Mouse (Mus musculus): ENCODE measurements around the gene Rnase12. TPM values are rescaled to one million over a fixed set of nuclear protein-coding genes. Genes with fewer than 3 reads are reported as not detected.
"Not testable (repeated sequence)": the region's sequence is repeated elsewhere in the genome, so short reads cannot be mapped to it uniquely, and the experiment has no call there.

The Rnase12 gene
- polyA plus RNA-seq, 1 experiment from 2014 or later: not detected

DNA sequence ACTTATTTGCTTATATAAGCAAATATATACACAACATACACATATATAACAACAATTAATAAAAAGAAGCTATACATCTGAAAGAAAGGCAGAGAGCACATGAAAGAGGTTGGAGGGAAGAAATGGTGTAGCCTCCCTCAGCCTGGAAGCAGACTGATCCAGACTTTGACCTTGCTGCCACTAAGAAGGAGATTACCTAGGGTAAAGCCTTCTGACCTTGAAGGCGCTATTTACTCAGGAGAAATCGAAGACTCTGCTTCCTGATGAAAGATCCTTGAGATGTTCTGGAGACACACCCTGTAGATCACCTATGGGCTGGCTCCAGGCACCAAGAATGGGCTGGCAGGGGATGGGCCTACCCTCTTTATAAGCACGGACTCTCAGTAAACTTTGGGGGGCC is 42.7 kb downstream of the Rnase12 start:
- ATAC-seq (ENCODE audit: insufficient read depth, low FRiP score, low TSS enrichment); H3K27me3 ChIP-seq (ENCODE audit: control insufficient read depth, insufficient read depth, low read length); H3K36me3 ChIP-seq (ENCODE audit: control insufficient read depth, insufficient read depth, low read length); H3K27ac ChIP-seq (ENCODE audit: low read depth, low read length); DNase-seq (ENCODE audit: low spot score); H3K4me3 ChIP-seq (ENCODE audit: low read depth, low read length); H3K4me1 ChIP-seq (ENCODE audit: control insufficient read depth, insufficient read depth, low read length); H3K4me2 ChIP-seq (ENCODE audit: low read depth); H3K9ac ChIP-seq (ENCODE audit: low read length); H3K9me3 ChIP-seq (ENCODE audit: control insufficient read depth, low read length): not testable (repeated sequence)
- 94% methylated on average over 3 of the region's 3 CpGs for WGBS

DNA sequence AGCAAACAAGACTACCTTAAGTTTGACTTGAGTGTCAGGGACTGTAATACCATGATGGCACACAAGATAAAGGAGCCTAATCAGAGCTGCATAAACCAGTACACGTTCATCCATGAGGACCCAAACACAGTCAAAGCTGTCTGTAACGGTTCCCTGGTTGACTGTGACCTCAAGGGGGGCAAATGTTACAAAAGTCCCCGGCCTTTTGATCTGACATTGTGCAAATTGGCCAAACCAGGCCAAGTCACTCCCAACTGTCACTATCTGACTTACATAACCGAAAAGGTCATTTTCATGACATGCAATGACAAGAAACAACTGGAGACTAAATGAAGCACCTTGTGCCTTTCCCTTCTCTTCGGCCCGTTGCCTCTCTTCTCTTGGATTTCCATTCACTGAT is 47.9 kb downstream of the Rnase12 start:
- no peaks in the 10 kb centered on the region for H3K27me3 ChIP-seq (ENCODE audit: control insufficient read depth, insufficient read depth, low read length)

DNA sequence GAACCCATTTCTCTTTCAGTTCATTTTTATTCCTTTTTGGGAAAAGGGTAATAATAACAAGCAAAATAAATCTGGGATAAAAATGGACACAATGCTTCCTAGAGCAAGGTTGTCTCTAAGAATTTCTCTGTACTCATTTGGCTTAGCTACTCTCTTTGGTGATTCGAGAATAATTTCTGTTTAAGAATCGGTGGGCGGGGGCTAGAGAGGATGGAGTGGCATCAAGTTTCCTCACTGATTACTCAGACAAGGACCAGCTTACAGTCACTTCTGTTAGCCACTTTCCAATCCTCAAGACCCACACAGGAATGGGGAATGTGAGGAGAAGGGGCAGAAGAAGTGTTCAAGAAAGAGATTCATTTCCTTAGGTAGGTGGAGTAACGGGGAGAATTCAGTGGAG is 48.7 kb downstream of the Rnase12 start:
- H3K36me3 ChIP-seq (ENCODE audit: control insufficient read depth, insufficient read depth, low read length): no peaks in the 10 kb centered on the region
- DNase-seq (ENCODE audit: low spot score) (no peak), ATAC-seq (ENCODE audit: insufficient read depth, low FRiP score, low TSS enrichment) (no peak)
- H3K27me3 ChIP-seq (ENCODE audit: control insufficient read depth, insufficient read depth, low read length): no peaks in the 10 kb centered on the region
- H3K9ac ChIP-seq (ENCODE audit: low read length): no peak overlapping the region
- no peak overlapping the region for H3K4me2 ChIP-seq (ENCODE audit: low read depth)
- H3K27ac ChIP-seq (ENCODE audit: low read depth, low read length): no peak overlapping the region
- no peaks in the 10 kb centered on the region for H3K4me1 ChIP-seq (ENCODE audit: control insufficient read depth, insufficient read depth, low read length)
- 88% methylated on average over 4 of the region's 4 CpGs for WGBS
- no peaks in the 10 kb centered on the region for H3K9me3 ChIP-seq (ENCODE audit: control insufficient read depth, low read length)
- H3K4me3 ChIP-seq (ENCODE audit: low read depth, low read length): no peak overlapping the region

More for the DNA sequence above, 47.9 kb downstream of the Rnase12 start:
- no peaks in the 10 kb centered on the region for H3K36me3 ChIP-seq (ENCODE audit: control insufficient read depth, insufficient read depth, low read length)
- no peak overlapping the region for H3K27ac ChIP-seq (ENCODE audit: low read depth, low read length)
- no peak for ATAC-seq (ENCODE audit: insufficient read depth, low FRiP score, low TSS enrichment)
- no peak for DNase-seq (ENCODE audit: low spot score)
- 88% methylated on average over 6 of the region's 6 CpGs for WGBS
- H3K4me1 ChIP-seq (ENCODE audit: control insufficient read depth, insufficient read depth, low read length): no peaks in the 10 kb centered on the region
- no peak overlapping the region for H3K9ac ChIP-seq (ENCODE audit: low read length)
- H3K9me3 ChIP-seq (ENCODE audit: control insufficient read depth, low read length): no peaks in the 10 kb centered on the region
- no peak overlapping the region for H3K4me2 ChIP-seq (ENCODE audit: low read depth)
- H3K4me3 ChIP-seq (ENCODE audit: low read depth, low read length): no peak overlapping the region

DNA sequence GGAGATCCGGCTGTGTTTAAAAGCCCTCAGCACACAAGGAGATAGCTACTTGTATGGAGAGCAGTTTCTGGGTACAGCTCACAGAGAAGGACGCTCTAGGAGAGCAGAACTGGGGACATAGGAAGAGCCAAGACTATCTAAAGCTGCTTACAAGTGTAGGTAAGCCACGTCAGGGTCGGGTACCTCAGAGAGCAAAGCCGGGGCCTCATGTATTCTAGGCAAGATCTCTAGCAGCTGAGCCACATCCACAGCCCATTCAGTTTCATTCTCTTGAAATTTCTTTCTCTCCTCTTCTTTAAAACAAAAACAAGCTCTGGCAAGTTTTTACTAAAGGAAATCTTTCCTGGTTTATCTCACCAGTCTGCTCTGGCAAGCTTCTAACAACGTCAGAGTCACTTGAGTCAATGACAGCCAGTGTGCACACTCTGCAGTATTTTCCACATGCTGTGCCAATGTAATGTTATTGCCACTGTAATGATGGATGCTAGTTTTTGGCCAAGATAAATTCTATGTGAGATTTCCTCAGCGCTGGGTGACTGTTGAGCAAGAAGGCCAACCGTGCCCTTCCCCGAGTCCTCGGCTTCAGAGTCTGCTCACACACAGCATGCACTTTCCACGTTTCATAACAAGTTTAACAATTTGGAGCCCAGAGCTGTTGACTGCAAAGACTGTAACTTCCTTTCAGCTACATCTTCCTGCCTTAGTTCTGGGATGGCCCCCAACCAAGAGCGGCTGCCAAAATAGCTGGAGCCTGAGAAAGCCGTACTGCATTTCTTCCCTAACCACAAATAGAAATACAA is 49.3 kb downstream of the Rnase12 start:
- Histone ChIP-seq H3K27ac (ENCODE audit: low read depth, low read length) (no peak overlapping the region), H3K9me3 (ENCODE audit: control insufficient read depth, low read length) (no peaks in the 10 kb centered on the region), H3K4me1 (ENCODE audit: control insufficient read depth, insufficient read depth, low read length) (no peaks in the 10 kb centered on the region), H3K9ac (ENCODE audit: low read length) (no peak overlapping the region), H3K27me3 (ENCODE audit: control insufficient read depth, insufficient read depth, low read length) (no peaks in the 10 kb centered on the region), H3K4me3 (ENCODE audit: low read depth, low read length) (no peak overlapping the region), H3K4me2 (ENCODE audit: low read depth) (no peak overlapping the region), H3K36me3 (ENCODE audit: control insufficient read depth, insufficient read depth, low read length) (no peaks in the 10 kb centered on the region)
- 84% methylated on average over 13 of the region's 13 CpGs for WGBS
- DNase-seq (ENCODE audit: low spot score) (no peak), ATAC-seq (ENCODE audit: insufficient read depth, low FRiP score, low TSS enrichment) (no peak)

DNA sequence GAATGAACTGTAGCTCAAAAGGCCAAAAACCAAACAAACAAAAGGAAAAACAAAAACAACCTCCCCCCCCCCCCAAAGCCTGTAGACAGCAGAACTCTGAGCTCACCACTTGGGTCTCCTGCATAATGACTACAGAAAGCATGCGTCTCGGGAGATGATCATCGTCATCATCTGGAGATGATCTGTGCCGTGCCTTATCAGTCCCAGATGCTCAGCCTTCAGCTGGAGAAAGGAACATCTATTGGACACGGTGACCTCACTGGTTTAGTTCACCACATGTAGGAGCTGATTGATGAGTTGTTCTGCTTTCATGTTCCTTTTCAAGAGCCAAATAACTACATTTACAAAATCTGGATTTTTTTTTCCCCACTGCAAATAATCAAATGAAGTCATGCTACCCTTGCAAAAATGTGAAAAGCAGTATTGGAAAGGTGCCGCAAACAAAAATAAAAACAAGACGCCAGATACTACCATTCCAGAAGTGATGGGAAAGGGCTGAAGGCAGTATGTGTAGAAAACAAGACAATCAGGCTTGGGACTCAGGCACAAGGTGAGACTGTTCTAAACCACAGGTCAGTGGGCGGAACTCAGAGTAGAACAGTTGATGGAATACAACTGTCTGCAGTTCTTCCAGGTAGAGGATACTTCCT is 50.2 kb downstream of the Rnase12 start, which contains the start of gene Rnase10:
TSS of gene Rnase10 (plus strand) at position 600 of the 650 bp plus-strand sequence.
- Histone ChIP-seq H3K27me3 (ENCODE audit: control insufficient read depth, insufficient read depth, low read length) (no peaks in the 10 kb centered on the region), H3K27ac (ENCODE audit: low read depth, low read length) (no peak within 1 kb of the TSS), H3K9me3 (ENCODE audit: control insufficient read depth, low read length) (no peaks in the 10 kb centered on the region), H3K4me3 (ENCODE audit: low read depth, low read length) (no peak within 1 kb of the TSS), H3K4me2 (ENCODE audit: low read depth) (no peak within 1 kb of the TSS), H3K9ac (ENCODE audit: low read length) (no peak within 1 kb of the TSS), H3K4me1 (ENCODE audit: control insufficient read depth, insufficient read depth, low read length) (no peaks in the 10 kb centered on the region), H3K36me3 (ENCODE audit: control insufficient read depth, insufficient read depth, low read length) (no peaks in the 10 kb centered on the region)
- WGBS: 87% methylated on average over 8 of the region's 8 CpGs
- DNase-seq (ENCODE audit: low spot score) (no peak), ATAC-seq (ENCODE audit: insufficient read depth, low FRiP score, low TSS enrichment) (no peak)

Other genes starting within 250 kb of the Rnase12 start
- gene Ccnb1ip1, start 249.9 kb downstream of the Rnase12 start, polyA plus RNA-seq (2014; fragmentation: Nextera tagmentation; extraction: Ambion mirVana): not detected in 2 replicates
- 62.6 and 65.2 TPM in 2 replicates for gene Parp2, start 249.8 kb downstream of the Rnase12 start, polyA plus RNA-seq (2014; fragmentation: Nextera tagmentation; extraction: Ambion mirVana)
- gene Tep1, start 187.1 kb downstream of the Rnase12 start, polyA plus RNA-seq (2014; fragmentation: Nextera tagmentation; extraction: Ambion mirVana): 4.9 TPM in 2 replicates
- 0.17 and 0.28 TPM in 2 replicates for gene Klhl33, start 160.2 kb downstream of the Rnase12 start, polyA plus RNA-seq (2014; fragmentation: Nextera tagmentation; extraction: Ambion mirVana)
- 164 and 172 TPM in 2 replicates for gene Osgep, start 132.8 kb downstream of the Rnase12 start, polyA plus RNA-seq (2014; fragmentation: Nextera tagmentation; extraction: Ambion mirVana)
- gene Apex1, start 132.7 kb downstream of the Rnase12 start, polyA plus RNA-seq (2014; fragmentation: Nextera tagmentation; extraction: Ambion mirVana): 330 and 340 TPM in 2 replicates
- gene Pip4p1, start 126.8 kb downstream of the Rnase12 start, polyA plus RNA-seq (2014; fragmentation: Nextera tagmentation; extraction: Ambion mirVana): 59.4 and 68.4 TPM in 2 replicates
- 55.9 and 56.5 TPM in 2 replicates for gene Pnp, start 126.6 kb downstream of the Rnase12 start, polyA plus RNA-seq (2014; fragmentation: Nextera tagmentation; extraction: Ambion mirVana)
- not detected in 2 replicates for gene Gm49342, start 113.1 kb downstream of the Rnase12 start, polyA plus RNA-seq (2014; fragmentation: Nextera tagmentation; extraction: Ambion mirVana)
- gene Pnp2, start 101.7 kb downstream of the Rnase12 start, polyA plus RNA-seq (2014; fragmentation: Nextera tagmentation; extraction: Ambion mirVana): 0.30 and 0.68 TPM in 2 replicates
- gene Rnase10, start 49.9 kb downstream of the Rnase12 start, polyA plus RNA-seq (2014; fragmentation: Nextera tagmentation; extraction: Ambion mirVana): not detected in 2 replicates
- gene Rnase9, start 15.8 kb downstream of the Rnase12 start, polyA plus RNA-seq (2014; fragmentation: Nextera tagmentation; extraction: Ambion mirVana): not detected in 2 replicates
- gene Rnase11, start 7.5 kb downstream of the Rnase12 start, polyA plus RNA-seq (2014; fragmentation: Nextera tagmentation; extraction: Ambion mirVana): not detected in 2 replicates
- not detected in 2 replicates for gene Olfr750, start 16.8 kb upstream of the Rnase12 start, polyA plus RNA-seq (2014; fragmentation: Nextera tagmentation; extraction: Ambion mirVana)
- 12.3 and 12.7 TPM in 2 replicates for gene Rnase4, start 33.4 kb upstream of the Rnase12 start, polyA plus RNA-seq (2014; fragmentation: Nextera tagmentation; extraction: Ambion mirVana)
- gene Ang, start 33.5 kb upstream of the Rnase12 start, polyA plus RNA-seq (2014; fragmentation: Nextera tagmentation; extraction: Ambion mirVana): 2.2 TPM in 2 replicates
- gene Eddm3b, start 56.8 kb upstream of the Rnase12 start, polyA plus RNA-seq (2014; fragmentation: Nextera tagmentation; extraction: Ambion mirVana): not detected in 2 replicates
- gene Rnase6, start 66.2 kb upstream of the Rnase12 start, polyA plus RNA-seq (2014; fragmentation: Nextera tagmentation; extraction: Ambion mirVana): 0.22 and 0.57 TPM in 2 replicates
- 0.24 and 0.58 TPM in 2 replicates for gene Rnase1, start 89.1 kb upstream of the Rnase12 start, polyA plus RNA-seq (2014; fragmentation: Nextera tagmentation; extraction: Ambion mirVana)
- gene Rnase2b, start 104.6 kb upstream of the Rnase12 start, polyA plus RNA-seq (2014; fragmentation: Nextera tagmentation; extraction: Ambion mirVana): not detected in 2 replicates
- not detected in 2 replicates for gene Ang2, start 141.5 kb upstream of the Rnase12 start, polyA plus RNA-seq (2014; fragmentation: Nextera tagmentation; extraction: Ambion mirVana)
- gene Ear14, start 145.7 kb upstream of the Rnase12 start, polyA plus RNA-seq (2014; fragmentation: Nextera tagmentation; extraction: Ambion mirVana): not detected in 2 replicates
- not detected in 2 replicates for gene Rnase2a, start 198.5 kb upstream of the Rnase12 start, polyA plus RNA-seq (2014; fragmentation: Nextera tagmentation; extraction: Ambion mirVana)